Mouse (Mus musculus): Measurements from ENCODE around the gene Cyp2d11.
"Not testable (repeated sequence)": the region's sequence is repeated elsewhere in the genome, so short reads cannot be mapped to it uniquely, and the experiment has no call there.

The Cyp2d11 gene

DNA sequence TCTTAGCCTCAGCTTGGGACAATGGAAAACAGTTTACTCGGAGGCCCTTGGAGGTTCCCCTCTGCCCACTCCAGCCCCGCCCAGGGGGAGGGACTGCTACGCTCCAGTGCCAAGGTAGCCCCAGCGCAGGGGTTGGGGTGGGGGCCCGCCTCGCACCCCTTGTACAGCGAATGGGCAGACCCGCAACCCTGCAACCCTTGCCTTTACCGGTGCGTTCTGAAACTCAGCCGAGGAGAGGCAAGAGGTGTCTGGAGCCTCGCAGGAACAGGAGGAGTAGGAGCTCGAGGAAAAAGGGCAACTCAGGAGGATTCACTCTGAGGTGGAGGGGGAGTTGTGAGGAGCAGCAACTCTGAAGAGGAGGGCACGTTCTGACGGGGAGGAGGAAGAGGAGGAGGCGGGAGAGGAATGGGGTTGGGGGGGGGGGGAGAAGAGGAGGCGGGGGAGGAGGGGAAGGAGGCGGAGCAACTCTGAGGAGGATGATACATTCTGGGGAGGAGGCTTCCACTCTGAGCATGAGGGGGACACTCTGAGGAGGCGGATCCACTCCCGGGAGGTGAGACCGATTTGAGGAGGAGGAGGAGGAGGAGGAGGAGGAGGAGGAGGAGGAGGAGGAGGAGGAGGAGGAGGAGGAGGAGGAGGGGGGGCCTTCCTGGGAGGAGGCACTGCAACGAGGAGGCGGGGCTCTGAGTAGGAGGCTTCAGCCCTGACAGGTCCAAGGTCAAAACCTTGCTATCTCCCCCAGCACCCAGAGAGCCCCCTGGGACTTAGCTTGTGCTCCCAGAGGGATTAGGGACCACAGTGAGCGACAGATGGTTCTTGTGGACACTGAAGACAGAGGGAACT is 13.7 kb downstream of the Cyp2d11 start, which contains the start of gene Cyp2d22:
TSS of gene Cyp2d22 (minus strand) at position 390 of the 843 bp plus-strand sequence.
- peak; percentile 18 for DNase-seq

GRCm38 (mm10) chr15:82379511-82379870 is 14.3 kb downstream of the Cyp2d11 start:
- DNase-seq: no peak

- DNase-seq: no peak
These were observed 15.3 kb downstream of the Cyp2d11 start for GRCm38 (mm10) chr15:82378261-82379180.

DNA sequence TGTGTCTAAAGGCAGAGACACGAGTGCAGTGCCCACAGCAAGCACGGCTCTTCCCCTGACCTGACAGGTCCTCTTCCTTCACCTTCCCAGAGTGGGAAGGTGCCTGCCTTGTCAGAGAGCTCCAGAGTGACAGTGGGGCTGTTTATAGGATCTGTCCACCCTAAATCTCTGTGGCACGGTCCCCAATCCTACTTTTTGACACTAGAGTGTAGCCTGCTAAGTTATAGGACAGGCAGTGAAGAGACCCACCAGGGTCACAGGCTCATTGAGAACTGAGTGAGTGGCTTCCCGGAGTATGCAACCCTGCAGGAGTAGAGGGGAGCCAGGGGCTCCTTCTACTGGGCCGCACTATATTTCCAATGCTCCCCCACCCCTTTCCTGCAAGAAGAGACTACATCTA is 16.1 kb downstream of the Cyp2d11 start:
- no peak for DNase-seq

DNA sequence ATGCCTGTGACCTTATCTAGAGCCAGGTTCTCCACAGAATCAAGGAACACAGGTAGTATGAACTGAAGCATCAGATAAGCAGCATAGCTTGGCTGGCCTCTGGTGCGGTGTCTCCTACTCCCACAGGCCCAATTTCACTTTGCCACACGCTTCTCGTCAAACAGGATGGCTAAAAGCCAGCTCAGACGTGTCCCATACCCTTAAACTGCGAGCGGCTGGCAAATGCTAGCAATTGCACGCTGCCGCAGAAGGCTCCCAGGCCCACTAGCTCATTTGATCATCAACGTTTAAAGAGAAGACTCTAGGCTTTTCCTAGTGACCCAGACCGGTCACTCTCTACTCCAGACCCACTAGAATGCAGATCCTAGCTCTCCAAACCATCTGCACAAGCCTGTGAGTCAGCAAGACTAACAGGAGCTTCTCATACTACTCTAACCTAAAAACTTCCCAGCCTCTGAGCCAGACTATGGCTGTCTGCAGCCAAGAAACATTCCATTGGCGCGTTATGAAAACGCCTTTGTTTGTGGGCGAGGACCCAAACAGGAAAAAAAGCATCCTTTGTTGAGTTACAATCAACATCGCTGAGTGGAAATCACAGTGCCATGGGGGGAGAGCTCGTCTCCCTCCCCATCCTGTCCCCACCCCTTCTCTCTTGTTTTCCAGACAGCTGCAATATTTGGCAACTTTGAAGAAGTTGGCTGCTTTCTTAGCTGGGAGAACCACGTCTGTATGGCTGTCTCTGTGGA is 17.3 kb downstream of the Cyp2d11 start:
- DNase-seq: peak; percentile 68

DNA sequence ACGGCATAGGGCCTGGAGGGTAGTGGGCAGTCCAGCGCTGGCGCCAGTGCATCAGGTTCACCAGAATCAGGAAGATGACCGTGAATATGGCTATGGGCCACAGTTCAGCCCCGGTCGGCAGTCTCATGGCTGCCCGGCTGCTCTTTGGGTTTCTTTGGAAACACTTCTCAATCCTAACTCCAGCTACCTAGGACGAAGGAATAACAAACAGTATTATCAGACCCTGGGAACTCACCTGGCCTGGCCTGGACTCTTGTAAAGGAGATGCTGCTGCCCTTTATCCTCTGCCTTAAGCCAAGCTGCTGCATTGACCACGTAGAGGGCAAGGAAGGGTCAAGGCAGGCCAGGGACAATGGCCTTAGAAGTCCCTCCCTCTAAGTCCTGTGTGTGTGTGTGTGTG is 18.0 kb downstream of the Cyp2d11 start:
- DNase-seq: no peak

DNA sequence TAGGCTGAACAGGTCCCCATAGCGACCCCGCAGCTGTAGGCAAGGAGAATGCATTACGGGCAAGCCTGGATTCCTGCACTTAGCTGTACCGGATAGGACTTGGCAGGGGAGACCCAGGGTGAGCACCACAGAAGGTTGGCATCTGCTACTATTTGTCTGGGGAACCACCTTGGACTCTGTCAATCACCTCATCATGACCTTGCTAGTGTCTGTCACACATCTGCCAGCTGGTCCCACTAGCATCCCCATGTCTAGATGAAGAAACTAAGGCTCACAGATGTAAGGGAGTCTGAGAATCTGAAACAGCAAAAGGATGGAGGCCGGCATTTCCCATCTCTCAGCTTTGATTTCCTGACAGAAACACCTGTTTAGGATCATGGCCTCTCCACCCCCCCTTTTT is 19.4 kb downstream of the Cyp2d11 start:
- DNase-seq: no peak

GRCm38 (mm10) chr15:82372991-82373390 is 20.8 kb downstream of the Cyp2d11 start:
- no peak for DNase-seq

DNA sequence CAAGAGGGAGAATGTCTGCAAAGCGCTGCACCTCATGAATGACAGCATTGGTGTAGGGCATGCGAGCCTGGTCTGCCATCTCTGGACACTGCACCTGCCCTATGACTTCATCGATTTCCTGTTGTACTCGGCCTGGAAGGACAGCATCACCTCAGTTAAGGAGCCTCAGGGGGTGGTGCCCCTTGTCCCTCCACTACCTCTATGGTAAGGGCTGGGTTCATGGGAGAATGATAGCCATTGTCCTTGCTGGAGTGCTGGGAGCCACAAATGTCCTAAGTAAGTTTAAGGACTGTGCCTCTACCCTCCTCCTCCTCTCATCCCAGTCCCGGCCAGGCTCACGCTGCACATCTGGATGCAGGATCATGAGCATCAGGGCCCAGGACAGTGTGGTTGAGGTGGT is 21.4 kb downstream of the Cyp2d11 start:
- DNase-seq: no peak

GRCm38 (mm10) chr15:82368851-82369250 is 25.0 kb downstream of the Cyp2d11 start:
- DNase-seq: no peak

DNA sequence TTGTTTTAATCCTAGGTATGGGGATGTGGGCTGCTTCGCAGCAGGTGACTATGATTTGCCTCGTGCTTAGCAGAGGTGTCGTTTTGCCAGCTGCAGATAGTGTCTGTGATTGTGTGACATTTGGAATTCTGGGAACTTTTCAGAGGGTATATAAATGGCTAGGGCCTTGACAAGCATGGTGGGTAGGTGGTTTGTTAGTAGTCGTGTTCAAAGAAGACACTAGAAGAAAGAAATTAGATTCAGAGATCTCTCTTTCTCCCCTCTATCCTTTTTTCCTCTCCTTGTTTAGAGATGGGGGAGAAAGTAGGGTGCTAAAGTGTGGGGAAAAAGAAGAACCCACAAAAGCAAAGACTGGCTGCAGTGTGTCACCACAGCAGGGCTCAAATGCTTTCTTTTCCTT is 25.7 kb downstream of the Cyp2d11 start:
- DNase-seq: no peak

DNA sequence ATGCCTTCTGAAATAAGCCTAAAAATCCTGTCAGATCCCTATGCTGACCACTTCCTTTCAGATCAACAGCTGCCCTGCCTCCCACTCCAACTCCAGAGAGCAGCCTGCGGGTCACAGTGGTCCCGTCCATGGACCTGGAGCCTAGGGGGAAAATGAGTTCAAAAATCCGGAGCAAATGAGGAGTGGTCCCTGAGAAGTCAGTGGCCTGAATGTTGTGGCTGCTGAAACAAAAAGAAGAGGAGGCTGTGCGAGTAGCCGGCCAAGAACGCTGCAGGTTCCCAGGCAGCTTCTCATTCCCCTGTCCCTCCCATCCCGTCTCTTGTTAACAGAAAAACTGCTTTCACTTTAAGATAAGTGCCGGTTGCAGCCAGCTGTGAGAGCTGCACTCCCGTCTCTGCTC is 29.3 kb downstream of the Cyp2d11 start:
- DNase-seq: not testable (repeated sequence)

- DNase-seq: not testable (repeated sequence)
These were observed 30.0 kb downstream of the Cyp2d11 start for GRCm38 (mm10) chr15:82363801-82364200.

- DNase-seq: no peak
These were observed 31.6 kb downstream of the Cyp2d11 start for GRCm38 (mm10) chr15:82362234-82362633.

DNA sequence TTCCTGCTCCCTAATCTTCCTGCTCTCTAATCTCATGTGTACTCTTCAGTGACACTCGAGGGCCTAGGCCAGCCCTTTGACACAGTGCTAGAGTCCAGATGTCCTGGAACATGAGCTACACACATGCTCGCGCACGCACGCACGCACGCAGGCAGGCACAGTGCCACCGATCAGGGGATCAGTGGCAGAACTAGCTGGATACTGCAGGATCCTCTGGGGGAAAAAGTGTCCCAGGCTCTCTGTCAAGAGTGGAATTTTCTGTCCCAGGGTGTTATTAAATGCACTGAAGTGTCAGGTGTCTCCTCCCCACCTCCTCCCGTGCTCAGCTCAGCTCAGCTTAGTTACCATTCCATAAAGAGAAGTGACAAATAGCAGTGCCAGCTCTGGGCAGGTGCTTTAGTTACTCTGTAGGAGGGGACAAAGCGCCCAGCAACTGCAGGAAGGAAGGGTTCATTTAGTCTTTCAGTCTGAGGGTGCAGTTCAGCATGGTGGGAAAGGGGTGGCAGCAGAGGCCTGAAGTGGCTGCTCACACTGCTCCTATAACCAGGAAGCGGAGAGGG is 32.3 kb downstream of the Cyp2d11 start:
- DNase-seq: no peak

- no peak for DNase-seq
These were observed 35.2 kb downstream of the Cyp2d11 start for GRCm38 (mm10) chr15:82358431-82359260.

DNA sequence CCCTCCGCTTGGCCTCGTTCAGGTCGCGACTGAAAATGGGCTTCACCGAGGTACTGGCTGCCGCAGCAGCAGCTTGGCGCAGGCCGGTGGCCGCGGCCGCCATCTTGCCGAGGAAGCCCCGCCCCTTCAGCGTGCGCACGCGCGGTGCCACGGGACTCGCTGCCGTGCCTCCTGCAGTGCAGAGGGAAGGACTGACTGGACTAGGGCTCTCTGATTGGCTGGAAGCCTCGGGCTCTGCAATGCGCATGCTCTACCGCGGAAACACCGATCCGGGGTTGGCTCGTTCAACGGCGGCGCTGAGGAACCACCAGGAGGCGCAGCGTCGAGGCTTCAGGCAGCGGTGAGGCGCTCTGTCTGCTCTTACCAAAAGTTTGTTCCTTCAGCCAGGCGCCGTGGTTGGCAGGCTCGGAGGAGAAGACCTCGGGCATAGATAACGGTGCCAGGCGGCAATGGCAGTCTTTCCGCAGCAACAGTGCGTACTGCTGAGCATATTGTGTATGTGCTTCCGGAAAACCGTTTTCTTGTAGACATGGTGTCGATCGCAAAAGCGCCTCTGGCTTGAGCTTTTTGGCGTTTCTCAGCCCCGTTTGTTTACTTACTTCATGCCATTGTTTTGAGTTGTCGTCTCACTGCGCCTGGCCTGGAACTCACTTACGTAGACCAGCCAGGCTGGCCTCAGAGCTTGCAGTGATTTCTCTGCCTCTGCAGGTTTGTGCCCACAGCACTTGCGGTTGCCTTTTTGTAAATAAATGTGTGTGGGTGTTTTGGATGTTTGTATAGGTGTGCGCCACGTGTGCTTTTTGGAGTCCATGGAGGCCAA is 39.5 kb downstream of the Cyp2d11 start, which contains the start of gene Ndufa6:
TSS of gene Ndufa6 (minus strand) at position 197 of the 820 bp plus-strand sequence.
- peak; percentile 97 for DNase-seq

DNA sequence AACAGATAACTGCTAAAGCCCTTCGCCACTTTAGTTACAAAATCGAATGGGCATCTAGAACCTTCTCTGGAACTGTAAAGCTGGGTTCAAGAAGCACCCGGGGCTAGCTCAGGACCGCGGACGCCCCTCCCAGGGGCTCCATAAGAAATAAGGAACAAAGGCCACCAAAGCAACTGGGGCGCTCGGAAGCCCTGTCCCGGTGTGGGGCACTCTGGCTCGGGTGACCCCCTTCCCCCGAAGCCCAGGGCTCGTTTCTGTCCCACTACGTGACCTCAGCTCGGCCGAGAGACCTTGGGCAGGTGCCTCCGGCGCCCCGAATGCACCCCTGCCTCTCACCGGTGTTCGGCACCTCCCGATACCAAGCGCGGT is 40.1 kb downstream of the Cyp2d11 start:
- DNase-seq: no peak

GRCm38 (mm10) chr15:82353078-82353744 is 40.6 kb downstream of the Cyp2d11 start:
- no peak for DNase-seq

- DNase-seq: no peak
These were observed 42.3 kb downstream of the Cyp2d11 start for GRCm38 (mm10) chr15:82351480-82351879.
